Mouse (Mus musculus): Measurements from ENCODE around the gene Nptn.

- TF ChIP-seq GATA1 (IDR thresholded peaks at IDR 0.05; ENCODE audit: low read length) (no peak), TAL1 (IDR thresholded peaks at IDR 0.05; ENCODE audit: low read length) (no peak)
These were observed 108.7 kb downstream of the Nptn start for GRCm38 (mm10) chr9:58690701-58691100.

Measured in erythroblast, embryonic 14.5 days (primary cell).